Mouse (Mus musculus) gastrocnemius, postnatal 25 days (tissue): Measurements from ENCODE around the gene Lama5. TPM values are rescaled to one million over a fixed set of nuclear protein-coding genes. Genes with fewer than 3 reads are reported as not detected.

Experiments
- DNase-seq: peaks from one replicate; pipeline ENCODE4 v3.0.0; 2022
- microRNA-seq, 2 experiments: library from miRNA; unstranded; fragments of <30 nt; microRNA quantifications; one replicate each; pipeline ENCODE4 v1.2.0; 2021; ENCODE audit warnings: borderline replicate concordance in 2 of 2
- total RNA-seq, 2 experiments: library from RNA; stranded (reverse); gene quantifications; 1 replicate in 1 of 2; 2 replicates in 1 of 2; pipeline ENCODE4 v1.2.3; 2021

The Lama5 gene
- total RNA-seq, 2 experiments from 2014 or later: 8.0 to 10.0 TPM

GRCm38 (mm10) chr2:180148551-180148950 is 77.1 kb downstream of the Lama5 start:
- no peak for DNase-seq

GRCm38 (mm10) chr2:180147379-180147778 is 78.3 kb downstream of the Lama5 start:
- DNase-seq: no peak

DNA sequence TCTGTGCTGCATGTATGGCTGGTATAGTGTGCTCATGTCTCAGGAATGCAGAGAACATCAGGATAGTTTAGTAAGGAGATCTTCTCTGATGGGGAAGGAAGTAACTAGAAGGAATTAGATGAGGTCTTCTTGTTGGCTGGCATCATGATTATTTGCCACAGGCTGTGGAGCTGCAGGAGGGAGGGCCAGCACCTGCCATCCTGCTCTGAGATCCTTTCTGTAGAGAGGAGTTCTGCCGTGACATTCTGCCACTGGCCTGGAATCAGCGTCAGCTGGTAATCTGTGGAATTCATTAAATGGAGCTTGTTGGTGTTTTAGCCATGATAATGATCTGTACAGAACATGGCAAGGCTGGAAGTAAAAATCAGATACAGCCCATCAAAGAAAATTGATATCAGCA is 79.6 kb downstream of the Lama5 start:
- no peak for DNase-seq

GRCm38 (mm10) chr2:180135414-180135813 is 90.2 kb downstream of the Lama5 start:
- DNase-seq: no peak

DNA sequence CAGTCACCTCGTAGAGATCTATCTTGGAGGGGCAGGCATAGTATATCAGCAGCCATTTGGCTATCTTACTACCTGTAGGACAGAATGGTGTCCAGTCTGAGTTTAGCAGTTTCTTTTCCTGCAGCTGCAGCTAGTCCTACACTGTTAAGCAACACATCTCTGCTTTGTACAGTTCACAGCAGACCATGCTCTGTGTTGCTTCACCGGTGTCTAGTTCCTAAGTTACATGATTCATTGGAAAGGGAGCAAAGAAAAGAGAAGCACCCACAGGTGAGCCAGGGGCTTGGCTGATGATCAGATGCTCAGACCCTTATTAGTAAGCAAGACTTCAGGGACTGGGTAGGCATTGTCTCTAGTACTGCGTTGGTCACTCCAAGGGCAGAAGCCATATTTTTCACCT is 91.7 kb downstream of the Lama5 start:
- no peak for DNase-seq

GRCm38 (mm10) chr2:180133231-180133630 is 92.4 kb downstream of the Lama5 start:
- no peak for DNase-seq

DNA sequence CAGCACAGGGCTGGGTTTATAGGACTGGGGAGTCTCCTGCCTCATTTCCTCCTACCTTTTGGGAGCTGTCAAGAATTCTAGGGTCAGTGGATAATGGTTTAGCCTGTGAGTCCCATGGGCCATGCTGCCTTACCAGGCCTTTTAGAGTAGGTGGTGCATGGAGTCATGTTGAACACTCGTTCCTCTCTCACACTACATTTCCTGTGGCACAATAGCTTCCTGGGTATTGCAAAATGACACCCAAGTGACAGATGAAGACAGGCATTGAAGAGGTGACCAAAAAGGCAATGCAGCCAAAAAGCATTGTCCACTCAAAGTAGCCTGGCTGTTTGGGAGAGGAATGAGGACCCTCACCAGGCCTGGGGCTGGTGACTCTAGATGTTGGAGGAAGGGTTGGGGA is 98.0 kb downstream of the Lama5 start:
- no peak for DNase-seq

Small RNAs within 50 kb of the gene (microRNA-seq; reads per million reads assigned to microRNA genes)
- gene Mir3091 (0 reads per million in 2 experiments), gene Mir7005 (0 reads per million in 2 experiments)

Other genes starting within 250 kb of the Lama5 start
- gene Taf4, start 249.2 kb downstream of the Lama5 start, total RNA-seq: 1 to 10 TPM; 7.2 to 9.9 TPM
- 10 to 100 TPM; 39.7 to 43.9 TPM for gene Lsm14b, start 200.9 kb downstream of the Lama5 start, total RNA-seq
- gene Psma7, start 183.4 kb downstream of the Lama5 start, total RNA-seq: 100 to 1,000 TPM; 115 to 123 TPM
- 1 to 10 TPM; 1.7 to 2.2 TPM for gene Ss18l1, start 183.3 kb downstream of the Lama5 start, total RNA-seq
- gene Mtg2, start 155.3 kb downstream of the Lama5 start, total RNA-seq: 10 to 100 TPM; 12.5 to 13.2 TPM
- gene Hrh3, start 121.4 kb downstream of the Lama5 start, total RNA-seq: not detected
- gene Osbpl2, start 106.6 kb downstream of the Lama5 start, total RNA-seq: 10 to 100 TPM; 15.4 to 16.0 TPM
- gene Adrm1, start 54.4 kb downstream of the Lama5 start, total RNA-seq: 100 to 1,000 TPM in 1 of 2 experiments, 10 to 100 TPM in 1; 88.2 to 102 TPM
- 100 to 1,000 TPM; 342 to 348 TPM for gene Rps21, start 31.5 kb upstream of the Lama5 start, total RNA-seq
- gene Cables2, start 47.6 kb upstream of the Lama5 start, total RNA-seq: 10 to 100 TPM in 1 of 2 experiments, 1 to 10 TPM in 1; 8.6 to 10.7 TPM
- gene Rbbp8nl, start 64.0 kb upstream of the Lama5 start, total RNA-seq: not detected
- not detected for gene Gata5, start 108.8 kb upstream of the Lama5 start, total RNA-seq
- not detected for gene Slco4a1, start 230.4 kb upstream of the Lama5 start, total RNA-seq